ENCODE assay signal across 8 mouse cellular contexts in the genomic region with DNA sequence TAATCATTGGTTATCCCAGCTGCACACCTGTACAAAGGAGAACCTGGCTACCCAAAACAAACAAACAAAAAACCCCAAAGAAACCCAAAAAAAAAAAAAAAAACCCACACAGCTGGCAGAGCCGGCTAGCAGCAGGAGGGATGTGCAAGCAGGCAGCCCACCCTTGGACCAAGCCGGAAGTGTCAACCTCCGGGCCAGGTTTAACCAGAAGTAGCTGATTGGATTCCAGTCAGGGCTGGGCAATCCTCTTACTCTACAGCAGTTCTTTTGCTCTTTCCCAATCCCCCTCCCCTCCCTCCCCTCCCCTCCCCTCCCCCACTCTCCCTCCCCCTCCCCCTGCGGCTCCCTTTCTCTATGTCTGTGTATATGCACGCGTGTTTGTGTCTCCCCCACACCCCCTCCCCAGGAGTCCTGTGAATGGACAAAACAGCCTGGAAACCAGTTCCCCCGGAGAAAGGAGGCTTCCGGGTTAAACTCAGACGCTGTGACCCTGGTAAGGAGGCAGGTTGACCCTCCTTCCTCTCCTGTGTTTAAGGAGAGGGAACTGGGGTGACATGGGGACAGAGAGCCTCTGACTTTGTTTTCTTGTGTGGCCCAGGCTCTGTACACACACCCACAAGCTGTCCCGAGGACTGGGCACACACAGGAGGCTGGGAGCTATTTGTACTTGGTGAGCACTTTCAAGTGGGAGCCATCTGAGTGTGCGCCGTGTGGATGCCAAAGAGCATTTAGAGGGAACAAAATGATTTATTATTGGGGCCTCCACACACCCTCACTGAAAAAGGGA.
DNase-seq lines count a peak whose midpoint lies in the region; ATAC-seq and TF ChIP-seq lines count a peak whose summit lies in the region.

No protein-coding gene starts in this region.

- no peak for TF ChIP-seq EP300 in heart, postnatal 0 days (IDR thresholded peaks at IDR 0.05; ENCODE audit: low read depth)

- no peak overlapping the region for H3K4me3 ChIP-seq in heart, postnatal 0 days (ENCODE audit: low read depth, low read length)
- no peak overlapping the region for H3K4me3 ChIP-seq in hindbrain, embryonic 14.5 days (replicated peaks; ENCODE audit: low read length)
- 0 out of 2 replicates have a peak overlapping the region, but pooled peaks have one; percentile 3 for H3K4me3 ChIP-seq in lung, embryonic 15.5 days
- H3K4me3 ChIP-seq in stomach, embryonic 14.5 days (ENCODE audit: low read depth, low read length), result no peak overlapping the region
- H3K4me3 ChIP-seq in gastrocnemius, adult 2 months, result no peak overlapping the region

- H3K4me1 ChIP-seq in heart, postnatal 0 days (ENCODE audit: control insufficient read depth, insufficient read depth), result 0 out of 2 replicates have a peak, but pooled peaks cover 6% of the 10 kb centered on the region
- H3K4me1 ChIP-seq in hindbrain, embryonic 14.5 days (replicated peaks; ENCODE audit: control insufficient read depth, insufficient read depth, low read length), result peaks cover 7% of the 10 kb centered on the region; the same call in 1 of the 2 replicates
- peaks cover 22% of the 10 kb centered on the region for H3K4me1 ChIP-seq in lung, embryonic 15.5 days
- peaks cover 18% of the 10 kb centered on the region for H3K4me1 ChIP-seq in stomach, embryonic 14.5 days (ENCODE audit: control insufficient read depth, insufficient read depth, low read length)

- WGBS in heart, postnatal 0 days, result 21% methylated on average over 11 of the region's 12 CpGs
- WGBS in hindbrain, embryonic 14.5 days, result 8% methylated on average over 11 of the region's 12 CpGs
- WGBS in lung, embryonic 15.5 days, result 8% methylated on average over 9 of the region's 12 CpGs
- WGBS in stomach, embryonic 14.5 days, result 4% methylated on average over 11 of the region's 12 CpGs

- ATAC-seq in heart, postnatal 0 days (ENCODE audit: insufficient read depth, low read depth), result no peak
- no peak for ATAC-seq in hindbrain, embryonic 14.5 days (ENCODE audit: low FRiP score)
- ATAC-seq in lung, embryonic 15.5 days (ENCODE audit: borderline replicate concordance, extremely low read depth, low FRiP score, low TSS enrichment), result peak; percentile 66; the same call in 1 of the 2 replicates
- ATAC-seq in stomach, embryonic 14.5 days (ENCODE audit: insufficient number of reproducible peaks, insufficient read depth, low FRiP score, low read depth), result peak; percentile 74; the same call in 1 of the 2 replicates

- H3K36me3 ChIP-seq in heart, postnatal 0 days (replicated peaks; ENCODE audit: control insufficient read depth, insufficient read depth, low read length), result no peaks in the 10 kb centered on the region
- H3K36me3 ChIP-seq in hindbrain, embryonic 14.5 days (replicated peaks; ENCODE audit: control insufficient read depth, insufficient read depth), result no peaks in the 10 kb centered on the region
- H3K36me3 ChIP-seq in lung, embryonic 15.5 days, result no peaks in the 10 kb centered on the region
- no peaks in the 10 kb centered on the region for H3K36me3 ChIP-seq in stomach, embryonic 14.5 days (ENCODE audit: control insufficient read depth, insufficient read depth, low read length)

- peak overlapping the region; percentile 8 for H3K4me2 ChIP-seq in heart, postnatal 0 days (ENCODE audit: low read depth, low read length)
- peak overlapping the region; percentile 40 for H3K4me2 ChIP-seq in hindbrain, embryonic 14.5 days (replicated peaks)
- peak overlapping the region; percentile 47 for H3K4me2 ChIP-seq in lung, embryonic 15.5 days
- peak overlapping the region; percentile 29 for H3K4me2 ChIP-seq in stomach, embryonic 14.5 days (replicated peaks; ENCODE audit: low read depth, low read length)

- no peak for TF ChIP-seq CTCF in heart, postnatal 0 days (IDR thresholded peaks at IDR 0.05; ENCODE audit: low read depth)
- TF ChIP-seq CTCF in gastrocnemius, adult 2 months (IDR thresholded peaks at IDR 0.05), result no peak

- intact Hi-C loops in gastrocnemius, adult 2 months (cut with DNase I), result no loop called here

- no peak for DNase-seq in heart, postnatal 0 days (ENCODE audit: low spot score)
- DNase-seq in heart, postnatal 4 days, result no peak
- no peak for DNase-seq in hindbrain, embryonic 14.5 days (ENCODE audit: low spot score)
- DNase-seq in gastrocnemius, adult 2 months, result no peak
- DNase-seq in spleen, postnatal 4 days (ENCODE audit: low spot score in 2 of 2), result no peak
- DNase-seq in layer of hippocampus, adult 11-12 months (ENCODE audit: low spot score), result no peak

- no peak overlapping the region for H3K27ac ChIP-seq in heart, postnatal 0 days (ENCODE audit: low read depth)
- no peak overlapping the region for H3K27ac ChIP-seq in hindbrain, embryonic 14.5 days
- peak overlapping the region; percentile 60 for H3K27ac ChIP-seq in lung, embryonic 15.5 days
- H3K27ac ChIP-seq in stomach, embryonic 14.5 days (ENCODE audit: low read length), result no peak overlapping the region
- H3K27ac ChIP-seq in gastrocnemius, adult 2 months, result no peak overlapping the region

- H3K9ac ChIP-seq in heart, postnatal 0 days (replicated peaks; ENCODE audit: low read depth, low read length), result no peak overlapping the region
- no peak overlapping the region for H3K9ac ChIP-seq in hindbrain, embryonic 14.5 days
- no peak overlapping the region for H3K9ac ChIP-seq in lung, embryonic 15.5 days
- H3K9ac ChIP-seq in stomach, embryonic 14.5 days (replicated peaks; ENCODE audit: low read depth, low read length), result no peak overlapping the region

- 0 out of 2 replicates have a peak, but pooled peaks cover 6% of the 10 kb centered on the region for H3K9me3 ChIP-seq in heart, postnatal 0 days (replicated peaks; ENCODE audit: control insufficient read depth, low read length)
- H3K9me3 ChIP-seq in hindbrain, embryonic 14.5 days (ENCODE audit: control insufficient read depth, low read length), result no peaks in the 10 kb centered on the region
- H3K9me3 ChIP-seq in lung, embryonic 15.5 days, result no peaks in the 10 kb centered on the region
- no peaks in the 10 kb centered on the region for H3K9me3 ChIP-seq in stomach, embryonic 14.5 days (ENCODE audit: control insufficient read depth, low read depth, low read length)

- H3K27me3 ChIP-seq in heart, postnatal 0 days (ENCODE audit: control insufficient read depth, insufficient read depth, low read length), result no peaks in the 10 kb centered on the region
- no peaks in the 10 kb centered on the region; the same call in 1 of the 2 replicates for H3K27me3 ChIP-seq in hindbrain, embryonic 14.5 days (ENCODE audit: control insufficient read depth, insufficient read depth, low read length)
- no peaks in the 10 kb centered on the region for H3K27me3 ChIP-seq in lung, embryonic 15.5 days
- no peaks in the 10 kb centered on the region for H3K27me3 ChIP-seq in stomach, embryonic 14.5 days (ENCODE audit: control insufficient read depth, insufficient read depth, low read length)

Comparison
In these comparisons a context has a peak if more than half of its experiments do, and no peak if none do; other contexts are left out.
1. ATAC-seq: peak in lung, embryonic 15.5 days (single experiment) and stomach, embryonic 14.5 days (single experiment); none in heart, postnatal 0 days (single experiment) and hindbrain, embryonic 14.5 days (single experiment).
2. Peak in every context shown above with its lines, with median percentiles within 50 percentile points of each other: H3K4me2 ChIP-seq.